Mouse (Mus musculus) heart, adult 11 months (tissue): ENCODE results near the gene Ngdn.
"Not testable (repeated sequence)": the region's sequence is repeated elsewhere in the genome, so short reads cannot be mapped to it uniquely, and the experiment has no call there.

Source experiments
- DNase-seq: peaks from one replicate; pipeline ENCODE4 v3.0.0; 2022

Gene Ngdn

GRCm38 (mm10) chr14:55014991-55015766, at the start of gene Ngdn:
Gene Ngdn, plus strand, starts transcription at chr14:55015454.
- DNase-seq: peak; percentile 100

- DNase-seq: no peak
These were observed 49.6 kb upstream of the Ngdn start for GRCm38 (mm10) chr14:54965631-54966030.

- DNase-seq: peak; percentile 98
These were observed 48.8 kb upstream of the Ngdn start, which contains the start of gene Myh6 for GRCm38 (mm10) chr14:54966320-54966977. Gene Myh6, minus strand, starts transcription at chr14:54966927.

GRCm38 (mm10) chr14:54967874-54968273, 47.4 kb upstream of the Ngdn start:
- peak; percentile 98 for DNase-seq

- DNase-seq: peak; percentile 98
These were observed 46.9 kb upstream of the Ngdn start for GRCm38 (mm10) chr14:54968344-54968743.

- DNase-seq: peak; percentile 93
These were observed 42.5 kb upstream of the Ngdn start for GRCm38 (mm10) chr14:54972786-54973185.

GRCm38 (mm10) chr14:54974068-54974791, 41.0 kb upstream of the Ngdn start:
- no peak for DNase-seq

- DNase-seq: no peak
These were observed 38.6 kb upstream of the Ngdn start, which contains the start of gene Gm17428 for GRCm38 (mm10) chr14:54976633-54977032. Gene Gm17428, plus strand, starts transcription at chr14:54976933.

- DNase-seq: peak; percentile 88
These were observed 36.6 kb upstream of the Ngdn start for GRCm38 (mm10) chr14:54978664-54979063.

- DNase-seq: no peak
These were observed 33.3 kb upstream of the Ngdn start for GRCm38 (mm10) chr14:54981934-54982333.

GRCm38 (mm10) chr14:54988350-54988874, 26.8 kb upstream of the Ngdn start:
- peak; percentile 92 for DNase-seq

- DNase-seq: peak; percentile 74
These were observed 26.4 kb upstream of the Ngdn start for GRCm38 (mm10) chr14:54988882-54989281.

- DNase-seq: peak; percentile 78
These were observed 25.3 kb upstream of the Ngdn start for GRCm38 (mm10) chr14:54989886-54990441.

- no peak for DNase-seq
These were observed 23.1 kb upstream of the Ngdn start for GRCm38 (mm10) chr14:54992196-54992595.

GRCm38 (mm10) chr14:54993636-54994035, 21.6 kb upstream of the Ngdn start:
- DNase-seq: peak; percentile 79

GRCm38 (mm10) chr14:54994136-54994868, 21.0 kb upstream of the Ngdn start, which contains the start of gene Myh7:
Gene Myh7, minus strand, starts transcription at chr14:54994626.
- peak; percentile 91 for DNase-seq

GRCm38 (mm10) chr14:54994869-54995186, 20.4 kb upstream of the Ngdn start:
- peak; percentile 93 for DNase-seq

GRCm38 (mm10) chr14:54995457-54996138, 19.7 kb upstream of the Ngdn start:
- DNase-seq: peak; percentile 90

- DNase-seq: peak; percentile 94
These were observed 18.5 kb upstream of the Ngdn start for GRCm38 (mm10) chr14:54996793-54997192.

- no peak for DNase-seq
These were observed 18.0 kb upstream of the Ngdn start for GRCm38 (mm10) chr14:54997297-54997696.

- DNase-seq: no peak
These were observed 16.6 kb upstream of the Ngdn start for GRCm38 (mm10) chr14:54998680-54999079.

GRCm38 (mm10) chr14:54999868-55000267, 15.4 kb upstream of the Ngdn start:
- DNase-seq: not testable (repeated sequence)
